Mouse (Mus musculus) frontal cortex, adult (tissue): ENCODE measurements at regions not wholly inside any gene's neighbourhood (a gene's known extent, or its start where the extent isn't known, plus 50 kb on each side); places are given as distances from the start of the nearest gene placed in this dataset.
"Not testable (repeated sequence)": the region's sequence is repeated elsewhere in the genome, so short reads cannot be mapped to it uniquely, and the experiment has no call there.

ENCODE experiments used
- ATAC-seq: cut with Nextera tagmentation; 2 replicates; pipeline ENCODE4 v1.9.2; 2017; ENCODE audit warnings: mild to moderate bottlenecking, moderate library complexity, mixed read lengths; ENCODE audit not compliant: low TSS enrichment

DNA sequence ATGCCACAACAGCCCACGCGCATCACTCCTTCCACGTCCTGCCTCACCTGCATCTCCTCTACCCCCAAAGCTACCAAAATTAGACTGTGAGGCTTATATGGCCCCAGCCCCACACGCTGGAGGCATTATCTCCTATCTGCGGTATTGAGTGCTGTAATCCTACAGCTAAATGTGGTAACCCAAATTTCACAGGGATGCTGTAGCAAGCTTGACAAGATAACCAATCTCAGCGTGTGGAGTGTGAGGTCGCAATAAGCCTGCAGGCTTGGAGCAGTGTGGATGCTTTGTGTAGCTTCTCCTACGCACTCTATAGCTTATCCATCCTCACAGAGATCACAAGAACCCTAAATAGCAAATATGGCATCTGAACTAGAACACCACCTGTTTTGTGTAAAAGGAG, 251.2 kb upstream of the Kcnh8 start:
- peak; percentile 79 for ATAC-seq

- ATAC-seq = no peak
Observed at GRCm38 (mm10) chr17:52350696-52351095, 251.8 kb upstream of the Kcnh8 start.

GRCm38 (mm10) chr17:52349872-52350271, 252.6 kb upstream of the Kcnh8 start:
- ATAC-seq = no peak

DNA sequence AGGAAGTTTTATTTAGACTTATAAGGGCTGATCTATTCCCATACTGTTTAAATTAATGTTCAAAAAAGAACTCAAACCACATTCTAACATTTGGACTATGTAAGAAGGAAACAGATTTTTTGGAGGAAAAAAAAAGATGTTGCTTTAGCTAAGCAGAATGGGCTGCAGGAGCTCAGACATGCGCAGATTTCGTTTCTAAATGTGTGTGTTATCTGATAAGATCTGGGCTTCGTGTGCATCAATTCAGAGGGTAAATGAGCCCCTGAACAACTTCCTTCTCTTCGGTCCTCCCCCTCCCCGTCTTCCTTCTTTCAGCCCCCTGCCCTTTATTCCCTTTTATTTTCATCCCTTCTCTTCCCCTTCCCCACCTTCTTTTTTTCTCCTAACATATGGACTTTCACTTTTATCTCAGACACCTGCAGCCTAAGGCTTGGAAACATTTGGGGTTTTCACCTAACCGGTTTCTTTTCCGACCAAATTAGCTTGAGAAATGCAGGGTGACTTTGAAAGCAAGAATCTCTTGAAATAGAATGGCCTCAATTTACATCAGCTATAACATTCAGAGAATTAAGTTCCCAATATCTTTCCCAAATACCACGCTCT, 253.9 kb upstream of the Kcnh8 start:
- peak; percentile 64 for ATAC-seq

DNA sequence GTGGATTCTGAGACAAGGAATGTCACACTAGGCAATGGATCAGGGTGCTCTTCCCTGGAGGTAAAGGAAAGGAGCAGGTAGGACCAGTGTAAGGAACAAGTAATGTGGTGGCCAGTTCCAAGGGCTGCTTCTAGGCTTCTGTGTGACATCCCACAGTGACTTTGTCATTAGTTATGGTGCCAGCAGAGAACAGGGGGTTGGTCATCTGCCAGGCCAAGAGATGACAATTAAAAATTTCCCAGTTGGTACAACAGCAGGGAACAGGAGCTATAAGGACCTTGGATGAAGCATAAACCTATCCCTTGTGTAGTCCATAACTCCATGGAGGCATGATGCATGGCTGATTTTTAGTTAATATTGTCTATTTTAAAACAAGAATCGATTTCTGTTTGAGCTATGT, 281.9 kb upstream of the Kcnh8 start:
- no peak for ATAC-seq

DNA sequence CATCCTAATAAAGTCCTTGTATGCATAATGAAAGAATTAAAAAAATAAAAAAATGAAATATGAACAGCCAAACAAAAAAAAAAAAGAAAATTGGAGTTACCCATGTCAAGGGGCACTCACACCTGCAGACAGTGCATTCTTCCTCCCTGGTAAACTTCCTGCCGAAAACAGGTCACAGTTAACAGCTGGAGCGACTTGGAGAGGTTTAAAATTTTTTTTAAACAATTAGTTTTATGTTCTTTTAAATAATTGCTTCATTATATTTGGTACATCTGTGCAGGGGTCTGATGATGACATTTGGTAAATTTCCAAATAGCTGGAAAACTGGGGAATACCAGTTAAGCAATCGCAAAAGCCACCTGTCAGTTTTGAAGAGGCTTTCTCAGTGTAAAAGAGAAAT, 285.5 kb upstream of the Kcnh8 start:
- ATAC-seq = no peak

DNA sequence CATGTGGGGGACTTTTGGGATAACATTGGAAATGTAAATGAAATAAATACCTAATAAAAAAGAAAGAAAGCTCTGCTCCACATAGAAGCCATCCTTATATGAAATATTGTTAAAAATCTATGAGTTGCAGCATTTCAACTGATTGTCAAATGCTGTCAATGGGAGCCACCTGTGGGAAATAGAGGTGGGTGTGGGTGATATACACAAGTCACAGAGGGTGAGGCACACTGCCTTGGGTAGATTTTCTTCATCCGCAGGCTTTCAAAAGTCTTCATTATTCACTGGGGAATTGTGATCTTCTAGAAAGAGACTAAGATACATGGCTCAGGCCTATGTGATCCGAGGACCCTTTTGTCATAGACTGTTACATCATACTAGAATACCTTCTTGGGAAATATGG, 286.6 kb upstream of the Kcnh8 start:
- no peak for ATAC-seq

GRCm38 (mm10) chr17:52315456-52315855, 287.1 kb upstream of the Kcnh8 start:
- not testable (repeated sequence) for ATAC-seq

GRCm38 (mm10) chr17:52312043-52312442, 290.5 kb upstream of the Kcnh8 start:
- ATAC-seq = no peak

GRCm38 (mm10) chr17:52308789-52309188, 293.7 kb upstream of the Kcnh8 start:
- no peak for ATAC-seq

GRCm38 (mm10) chr17:52304133-52304532, 298.4 kb upstream of the Kcnh8 start:
- ATAC-seq = no peak

- ATAC-seq = no peak
Observed at GRCm38 (mm10) chr17:52303320-52303719, 299.2 kb upstream of the Kcnh8 start.

DNA sequence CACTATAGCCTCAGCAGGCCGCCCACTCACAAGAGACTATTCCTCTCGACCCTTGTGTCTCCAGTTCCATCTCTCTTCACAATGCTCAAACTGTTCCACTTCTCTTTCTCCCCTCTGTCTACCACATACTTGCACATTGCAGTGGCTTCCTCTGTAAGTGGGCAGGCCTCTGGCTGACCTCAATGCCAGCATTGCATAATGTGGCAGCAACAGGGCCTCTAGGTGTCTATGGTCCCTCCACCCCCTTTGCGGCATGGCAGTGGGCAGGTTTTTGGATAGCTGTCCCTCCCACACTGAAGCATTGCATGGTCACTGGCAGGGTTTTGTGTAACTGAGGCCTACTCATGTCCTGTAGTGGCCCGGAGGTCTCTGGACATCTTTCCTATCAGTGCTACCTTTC, 302.7 kb upstream of the Kcnh8 start:
- ATAC-seq = no peak

- ATAC-seq = 0 out of 2 replicates have a peak, but pooled peaks have one; percentile 16
Observed at GRCm38 (mm10) chr17:52285392-52285791, 317.1 kb upstream of the Kcnh8 start.

GRCm38 (mm10) chr17:52282264-52282663, 320.2 kb upstream of the Kcnh8 start:
- ATAC-seq = no peak

GRCm38 (mm10) chr17:52278523-52278922, 324.0 kb upstream of the Kcnh8 start:
- ATAC-seq = no peak

GRCm38 (mm10) chr17:52268792-52269191, 333.7 kb upstream of the Kcnh8 start:
- no peak for ATAC-seq

DNA sequence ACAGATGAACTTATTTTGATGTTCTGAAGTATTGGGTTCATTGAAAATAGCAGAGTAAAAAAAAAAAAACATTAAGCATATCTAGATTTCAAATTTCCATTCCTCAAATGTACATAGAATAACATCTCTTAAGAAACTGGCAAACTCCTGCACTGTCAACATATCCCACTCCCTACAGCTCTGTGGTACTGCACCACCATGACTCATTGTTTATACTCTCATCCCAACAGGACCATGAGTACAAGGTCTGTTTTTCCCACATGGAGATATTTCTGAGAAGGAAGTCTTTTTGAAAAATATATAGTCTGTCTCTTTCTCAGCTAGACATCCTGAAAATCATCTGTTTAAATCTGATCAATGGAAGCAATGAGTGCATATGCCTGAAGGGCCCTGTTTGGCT, 351.2 kb upstream of the Kcnh8 start:
- peak; percentile 78 for ATAC-seq

DNA sequence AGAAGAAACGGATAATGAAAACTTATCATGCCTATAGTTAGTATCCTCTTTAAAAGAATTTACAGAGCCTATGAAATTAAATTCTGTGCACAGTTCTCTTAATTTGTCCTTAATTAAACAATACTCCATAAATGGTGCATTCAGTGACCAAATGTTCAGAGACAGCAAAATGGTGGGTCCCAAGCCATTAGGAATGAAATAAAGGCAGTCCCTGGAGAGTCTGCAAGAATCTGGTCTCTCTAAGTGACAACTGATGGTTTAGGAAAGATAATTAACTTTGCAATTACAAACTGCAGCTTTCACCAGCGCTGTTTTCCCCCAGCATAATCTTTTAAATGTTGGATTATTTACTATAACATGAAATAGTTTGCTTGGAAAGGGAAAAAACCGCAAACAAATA, 376.9 kb upstream of the Kcnh8 start:
- no peak for ATAC-seq

- peak; percentile 38; the same call in 1 of the 2 replicates for ATAC-seq
Observed at GRCm38 (mm10) chr17:52220422-52220821, 382.1 kb upstream of the Kcnh8 start.

DNA sequence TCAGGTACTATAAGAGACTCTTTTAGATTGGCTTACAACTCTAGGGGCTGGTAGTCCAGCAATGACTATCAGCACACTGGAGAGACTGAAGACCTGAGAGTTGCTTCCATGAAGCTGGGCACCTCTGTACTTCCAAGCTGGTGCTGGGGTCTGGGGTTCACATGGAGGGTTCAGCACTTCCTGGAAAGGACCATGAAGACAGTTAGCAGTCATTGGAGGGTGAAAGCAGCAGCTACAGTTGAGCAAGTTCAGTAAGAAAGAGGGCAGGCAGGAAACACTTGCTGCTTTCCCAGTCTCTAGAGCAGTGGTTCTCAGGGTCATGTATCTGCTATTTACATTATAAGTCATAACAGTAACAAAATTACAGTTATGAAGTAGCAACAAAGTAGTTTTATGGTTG, 384.3 kb upstream of the Satb1 start:
- ATAC-seq = no peak

DNA sequence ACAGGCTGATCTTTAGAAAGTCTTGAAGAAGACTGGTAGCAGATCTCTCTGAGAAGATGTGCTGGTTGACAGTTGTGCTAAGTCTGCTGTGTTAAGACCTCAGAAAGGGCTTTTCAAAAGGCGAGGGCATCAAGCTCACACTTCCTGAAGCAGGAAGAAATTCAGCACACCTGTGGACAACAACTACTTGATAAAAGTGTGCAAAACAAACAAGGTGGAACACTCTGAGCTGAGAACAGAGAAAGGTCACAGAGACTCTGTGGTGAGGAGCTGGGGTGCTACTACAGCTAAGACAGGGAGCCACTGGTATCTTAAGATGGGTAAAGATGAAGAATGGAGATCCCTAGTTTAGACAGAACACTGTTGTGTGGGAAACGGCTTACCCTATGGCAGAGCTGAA, 379.9 kb upstream of the Satb1 start:
- ATAC-seq = no peak

- peak; percentile 86 for ATAC-seq
Observed at GRCm38 (mm10) chr17:52210483-52210882, 377.4 kb upstream of the Satb1 start.

DNA sequence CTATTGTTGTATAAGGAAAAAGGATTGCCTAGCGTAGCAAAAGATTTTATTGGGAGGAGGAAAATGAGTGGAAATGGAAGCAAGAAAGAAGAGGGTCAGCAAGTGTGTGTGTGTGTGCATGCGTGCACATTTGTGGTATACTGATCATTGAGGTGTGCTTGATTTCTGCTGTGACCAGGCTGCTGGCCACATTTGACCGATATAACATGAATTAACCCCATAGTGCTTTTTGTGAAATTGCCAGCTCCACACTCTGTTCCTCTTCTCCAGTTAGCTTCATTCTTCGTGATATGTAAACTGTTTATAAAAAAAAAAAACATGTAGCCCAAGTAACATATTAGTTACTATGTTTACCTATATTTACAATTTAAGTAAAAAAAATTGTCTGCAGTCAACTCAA, 364.6 kb upstream of the Satb1 start:
- no peak for ATAC-seq
